Mouse (Mus musculus) cerebellum, adult 9-11 months (tissue): ENCODE results near the gene Wdr89.

Experiments used
- DNase-seq: peaks from one replicate; pipeline ENCODE4 v3.0.0; 2022

Wdr89 gene

DNA sequence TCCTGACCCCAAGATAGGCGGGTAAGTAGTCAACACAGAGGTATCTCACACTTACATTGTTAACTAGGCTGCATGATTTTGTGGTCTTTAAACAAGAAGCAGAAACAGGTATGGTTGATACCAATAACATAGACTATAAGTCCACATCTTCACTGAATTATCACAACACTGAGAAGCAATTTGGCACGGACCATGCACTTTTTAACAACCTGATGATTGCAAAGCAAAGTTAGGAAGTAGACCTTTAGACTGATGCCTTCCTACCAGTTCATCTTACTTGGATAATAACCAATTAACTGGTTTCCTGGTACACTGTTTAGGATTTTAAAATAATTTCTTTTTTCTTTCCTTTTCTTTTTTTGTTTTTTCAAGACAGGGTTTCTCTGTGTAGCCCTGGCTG is 1.1 kb downstream of the Wdr89 start:
- DNase-seq: peak; percentile 16

DNA sequence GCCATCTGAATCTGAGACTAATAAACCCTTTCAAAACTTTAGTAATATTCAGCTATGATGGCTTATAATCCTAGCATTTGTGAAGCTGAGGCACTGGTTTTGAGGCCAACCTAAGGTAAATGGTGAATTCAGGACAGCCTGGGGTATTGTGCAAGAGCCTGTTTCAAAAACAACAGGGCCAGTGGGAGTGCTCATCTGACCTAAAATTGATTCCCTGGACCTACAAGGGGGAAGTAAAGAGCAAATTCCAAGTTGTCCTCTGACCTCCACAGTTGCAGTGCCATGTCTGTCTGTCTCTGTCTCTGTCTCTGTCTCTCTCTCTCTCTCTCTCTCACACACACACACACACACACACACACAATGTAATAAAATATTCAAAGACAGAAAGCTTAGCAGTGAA is 2.4 kb downstream of the Wdr89 start:
- DNase-seq: no peak

DNA sequence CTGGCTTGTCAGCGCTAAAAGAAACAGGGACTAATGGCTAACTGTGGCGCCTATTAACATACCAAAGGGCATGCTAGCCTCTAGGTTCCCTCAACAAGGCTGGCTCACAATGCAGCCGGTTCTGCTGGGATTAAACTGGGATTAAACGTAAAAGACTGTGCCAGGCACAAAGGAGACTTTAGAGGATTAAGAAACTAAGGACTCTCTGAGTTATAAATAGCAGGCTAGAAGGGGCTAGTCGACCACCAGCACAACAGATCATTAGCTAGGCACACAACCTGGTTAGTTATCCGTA is 4.9 kb downstream of the Wdr89 start:
- no peak for DNase-seq

DNA sequence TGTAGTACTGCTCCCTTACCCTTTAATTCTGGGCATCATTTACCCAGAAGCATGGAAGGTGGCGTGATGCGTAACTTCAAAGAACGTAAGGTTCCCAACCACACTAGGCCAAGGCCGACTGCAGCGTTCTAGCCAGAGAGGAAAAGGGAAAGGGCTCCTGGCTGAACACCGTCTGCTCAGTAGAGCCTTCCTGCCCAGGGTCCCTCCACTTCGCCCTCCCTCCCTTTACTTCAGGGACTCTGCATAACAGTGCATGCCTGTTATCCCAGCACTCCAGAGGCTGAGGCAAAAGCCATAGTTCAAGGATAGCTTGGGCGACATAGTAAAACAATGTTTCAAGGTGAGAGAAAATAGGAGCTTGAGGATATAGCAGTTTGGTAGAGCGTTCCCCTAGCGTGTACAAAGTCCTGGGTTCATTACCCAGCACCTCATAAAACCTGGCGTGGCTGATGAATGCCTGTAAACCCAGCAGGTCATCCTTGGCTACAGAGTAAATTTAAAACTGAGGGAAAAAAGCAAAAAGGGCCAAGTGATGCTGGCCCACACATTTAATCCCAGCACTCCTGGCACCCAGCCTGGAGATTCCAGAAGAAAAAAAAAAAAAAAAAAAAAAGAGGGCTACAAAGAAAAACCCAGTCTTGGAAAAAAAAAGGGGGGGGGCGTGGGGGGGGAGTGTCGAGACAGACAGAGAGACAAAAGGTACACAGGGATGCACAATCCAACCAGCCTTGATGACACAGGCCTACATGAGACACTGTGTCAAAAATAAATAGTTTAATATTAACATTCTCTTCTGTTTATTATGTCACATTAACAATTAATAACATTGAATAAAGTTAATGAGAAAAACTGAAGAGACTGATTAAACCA is 5.5 kb downstream of the Wdr89 start:
- no peak for DNase-seq

DNA sequence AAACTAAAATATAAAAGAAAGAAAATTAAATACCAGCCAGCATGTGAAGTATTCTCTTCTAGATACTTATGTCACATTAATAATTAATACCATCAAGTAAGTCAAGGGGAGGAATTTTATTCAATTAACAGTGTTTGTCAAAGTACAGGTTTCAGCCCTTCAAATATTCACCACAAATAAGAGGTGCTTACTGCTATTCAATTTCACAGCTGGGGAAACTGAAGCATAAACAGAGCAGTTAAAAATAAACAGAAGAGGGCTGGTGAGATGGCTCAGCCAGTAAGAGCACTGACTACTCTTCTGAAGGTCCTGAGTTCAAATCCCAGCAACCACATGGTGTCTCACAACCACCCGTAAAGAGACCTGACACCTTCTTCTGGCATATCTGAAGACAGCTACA is 7.0 kb downstream of the Wdr89 start:
- no peak for DNase-seq

DNA sequence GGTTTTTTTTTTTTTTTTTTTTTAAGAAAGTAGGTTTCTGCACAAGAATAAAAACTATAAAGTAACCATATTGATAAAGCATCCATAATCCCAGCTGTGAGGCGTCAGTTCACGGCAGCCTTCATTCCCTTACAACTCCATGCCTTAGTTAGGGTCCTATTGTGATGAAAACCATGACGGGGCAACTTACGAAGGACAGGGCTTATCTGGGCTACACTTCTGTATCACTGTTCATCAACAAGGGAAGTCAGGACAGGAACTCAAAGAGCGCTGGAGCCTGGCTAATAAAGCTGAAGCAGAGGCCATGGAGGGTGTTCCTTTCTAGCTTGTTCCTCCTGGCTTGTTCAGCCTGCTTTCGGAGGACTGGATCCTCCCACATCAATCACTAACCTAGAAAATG is 10.9 kb downstream of the Wdr89 start:
- DNase-seq: no peak

DNA sequence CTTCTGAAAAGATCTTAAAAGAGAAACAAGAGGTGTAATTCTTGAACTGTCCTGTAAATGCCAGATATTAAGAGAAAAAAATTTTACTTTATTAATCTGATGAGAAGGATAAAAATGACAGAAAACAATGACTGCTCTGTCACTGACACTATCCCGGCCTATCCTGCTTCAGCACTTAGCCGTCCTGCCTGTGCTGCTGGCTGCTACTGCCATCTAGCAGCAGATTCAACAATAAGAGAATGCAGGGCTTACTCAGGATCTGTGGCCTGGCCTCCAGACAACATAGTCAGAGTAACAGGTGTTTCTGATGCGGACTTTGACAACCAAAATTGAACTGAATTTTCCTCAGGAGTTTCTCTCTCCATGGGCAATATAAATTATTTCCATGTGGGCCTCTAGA is 12.8 kb downstream of the Wdr89 start:
- peak; percentile 41 for DNase-seq

DNA sequence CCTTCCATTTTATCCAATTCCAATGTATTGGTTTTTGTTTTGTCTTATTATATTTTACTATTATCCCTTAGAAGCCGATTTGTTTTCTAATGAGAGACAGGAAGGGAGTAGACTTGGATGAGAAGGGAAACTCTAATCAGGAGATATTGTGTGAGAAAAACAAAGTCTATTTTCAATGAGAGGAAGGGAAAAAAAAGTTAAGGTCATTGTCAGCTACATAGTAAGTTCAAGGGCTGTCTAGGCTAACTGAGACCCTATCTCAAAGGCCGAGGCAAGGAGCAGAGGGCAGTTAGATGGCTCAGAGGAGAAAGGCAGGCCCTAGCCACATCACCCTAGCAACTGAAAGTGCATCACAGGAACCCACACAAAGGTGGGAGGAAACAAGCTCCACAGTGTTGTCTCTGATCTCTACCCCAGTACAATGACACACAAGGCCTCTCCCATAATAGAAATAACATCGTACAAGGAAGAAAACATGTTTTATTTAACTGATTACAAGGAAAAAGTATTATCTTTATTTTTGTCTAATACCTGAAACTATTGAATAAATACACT is 15.0 kb downstream of the Wdr89 start:
- DNase-seq: no peak

DNA sequence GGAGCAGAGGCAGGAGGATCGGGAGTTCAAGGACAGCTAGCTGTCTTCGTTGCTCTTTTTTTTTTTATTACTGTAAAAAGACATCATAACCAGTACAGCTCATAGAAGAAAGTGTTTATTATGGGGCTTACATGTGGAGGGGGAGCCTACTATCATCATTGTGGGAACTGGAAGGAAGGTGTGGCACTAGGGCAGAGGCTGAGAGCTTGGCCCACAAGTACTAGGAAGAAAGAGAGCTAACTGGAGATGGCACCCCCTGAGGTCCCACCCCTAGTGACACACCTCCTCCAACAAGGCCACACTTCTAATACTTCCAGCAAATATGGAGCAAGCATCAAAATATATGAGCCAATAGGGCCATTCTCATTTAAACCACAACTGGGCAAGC is 19.6 kb downstream of the Wdr89 start:
- DNase-seq: no peak

DNA sequence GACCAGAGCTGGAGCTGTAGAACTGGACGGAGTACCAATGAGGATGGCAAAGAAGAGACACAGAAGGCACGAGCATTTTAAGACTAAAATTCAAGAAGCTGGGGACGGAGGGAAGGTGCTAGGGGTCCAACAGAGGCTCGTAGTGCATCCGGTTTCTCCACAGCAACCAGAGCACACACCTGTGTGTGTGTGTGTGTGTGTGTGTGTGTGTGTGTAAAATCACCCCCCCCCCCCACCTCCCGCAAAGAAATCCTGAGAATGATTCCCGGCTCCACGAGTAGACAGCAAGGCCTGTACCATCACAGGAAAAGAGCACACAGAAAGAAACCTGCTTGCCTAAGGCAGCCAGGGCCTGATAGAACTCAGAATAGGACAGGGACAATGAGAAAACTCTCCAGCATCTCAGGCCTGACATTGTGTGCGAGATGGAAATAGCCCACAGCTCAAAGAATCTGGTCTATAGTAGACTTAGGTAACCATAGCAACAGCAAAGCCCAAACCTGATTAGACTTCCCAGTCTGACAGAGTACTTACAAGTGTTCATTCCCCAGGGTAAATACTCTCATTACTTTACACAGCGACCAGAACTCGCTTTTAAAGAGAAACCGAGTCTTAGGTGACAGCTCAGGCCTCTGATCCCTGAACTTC is 20.2 kb downstream of the Wdr89 start:
- DNase-seq: no peak

DNA sequence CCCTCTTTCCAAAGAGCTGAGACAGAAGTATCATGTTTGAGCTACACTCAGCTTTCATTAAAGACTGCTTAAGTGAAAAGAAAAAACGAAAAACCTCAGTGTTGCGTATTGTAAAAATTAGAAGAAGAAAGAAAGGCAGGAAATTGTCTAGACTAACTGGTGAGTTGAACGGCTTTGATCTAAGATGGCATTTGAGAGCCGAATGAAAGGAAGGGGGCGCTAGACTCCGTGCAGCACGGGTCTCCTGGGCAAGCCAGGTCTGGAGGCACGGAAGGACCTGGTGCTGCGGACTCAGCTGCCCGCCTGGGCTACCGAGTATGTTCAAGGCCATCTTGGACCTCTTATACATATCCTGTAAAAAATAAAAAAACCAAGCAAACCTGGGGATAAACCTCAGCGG is 21.1 kb downstream of the Wdr89 start:
- no peak for DNase-seq

DNA sequence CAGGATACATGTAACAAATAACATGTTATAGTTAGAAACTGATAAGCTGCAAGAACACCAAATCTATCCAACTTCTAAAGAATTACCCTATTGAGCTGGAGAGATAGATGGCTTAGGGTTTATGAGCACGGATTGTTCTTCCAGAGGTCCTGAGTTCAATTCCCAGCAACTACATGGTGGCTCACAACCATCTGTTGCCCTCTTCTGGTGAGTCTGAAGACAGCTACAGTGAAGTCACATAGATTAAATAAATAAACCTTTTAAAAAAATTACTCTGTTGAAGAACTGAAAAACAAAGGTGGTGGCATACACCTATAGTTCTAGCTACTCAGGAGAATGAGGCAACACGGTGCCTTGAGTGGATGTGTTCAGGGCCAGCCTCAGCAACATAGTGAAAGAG is 21.7 kb downstream of the Wdr89 start:
- no peak for DNase-seq

DNA sequence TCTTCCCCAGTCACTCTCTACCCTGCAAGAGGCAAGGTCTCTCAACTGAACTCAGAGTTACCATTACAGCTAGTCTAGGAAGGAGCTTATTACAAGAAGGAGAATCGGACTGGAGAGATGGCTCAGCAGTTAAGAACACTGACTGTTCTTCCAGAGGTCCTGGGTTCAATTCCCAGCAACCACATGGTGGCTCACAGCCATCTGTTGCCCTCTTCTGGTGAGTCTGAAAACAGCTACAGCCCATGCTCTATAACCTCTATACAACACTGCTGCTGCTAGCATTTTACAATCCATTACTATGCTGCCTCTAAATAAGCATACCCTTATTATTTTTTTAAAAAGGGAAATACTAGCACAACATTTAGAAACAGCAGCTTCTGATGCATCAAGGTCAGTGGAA is 23.6 kb downstream of the Wdr89 start:
- DNase-seq: no peak

DNA sequence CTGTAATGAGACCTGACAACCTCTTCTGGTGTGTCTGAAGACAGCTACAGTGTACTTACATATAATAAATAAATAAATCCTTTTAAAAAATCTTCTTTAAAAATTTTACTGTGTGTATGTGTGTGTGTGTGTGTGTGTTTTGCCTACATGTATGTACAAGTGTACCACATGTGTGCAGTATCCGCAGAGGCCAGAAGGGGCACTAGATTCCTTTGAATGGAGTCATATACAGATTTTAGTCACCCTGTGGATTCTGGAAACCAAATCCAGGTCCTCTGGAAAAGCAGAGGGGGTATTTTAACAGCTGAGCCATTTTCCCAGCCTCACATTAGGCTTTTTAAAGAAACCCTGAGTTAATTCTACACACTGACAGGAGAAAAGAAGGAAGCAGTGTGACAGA is 27.6 kb downstream of the Wdr89 start:
- DNase-seq: no peak

DNA sequence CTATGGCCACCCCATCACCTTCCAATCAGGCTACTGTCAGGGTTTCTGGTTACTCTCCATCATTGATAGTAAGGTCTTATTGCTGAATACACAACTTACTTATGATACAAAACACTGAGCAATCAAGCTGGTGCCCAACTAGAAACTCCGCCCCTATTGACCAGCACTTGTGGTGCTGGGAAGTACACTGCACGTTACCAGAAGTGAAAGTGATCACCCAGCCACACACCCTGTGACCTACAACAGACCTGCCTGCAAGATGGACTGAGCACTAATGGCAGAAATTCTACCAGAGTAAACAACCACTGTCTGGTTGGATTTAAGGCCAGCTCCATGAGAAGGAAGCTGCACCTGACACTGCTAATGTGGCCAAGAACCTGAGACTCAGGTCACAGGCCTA is 31.0 kb downstream of the Wdr89 start:
- no peak for DNase-seq

DNA sequence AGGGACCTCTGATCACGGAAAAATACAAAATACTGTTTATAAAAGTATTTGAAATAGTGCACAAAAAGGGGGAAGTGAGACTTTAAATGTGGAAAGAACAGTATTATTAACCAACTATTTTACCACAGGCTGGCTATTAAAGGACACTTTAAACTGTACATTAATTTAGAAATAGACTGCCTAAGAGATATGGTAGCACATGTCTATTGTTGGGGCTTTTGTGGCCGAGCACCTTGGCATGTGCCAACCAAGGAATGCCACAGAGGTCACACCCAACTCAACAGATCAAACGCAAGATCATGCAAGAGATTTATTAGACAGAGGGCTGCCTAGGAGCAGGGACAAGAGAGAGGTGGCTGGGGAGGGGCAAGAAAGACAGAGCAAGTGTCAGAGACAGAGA is 32.2 kb downstream of the Wdr89 start:
- no peak for DNase-seq

DNA sequence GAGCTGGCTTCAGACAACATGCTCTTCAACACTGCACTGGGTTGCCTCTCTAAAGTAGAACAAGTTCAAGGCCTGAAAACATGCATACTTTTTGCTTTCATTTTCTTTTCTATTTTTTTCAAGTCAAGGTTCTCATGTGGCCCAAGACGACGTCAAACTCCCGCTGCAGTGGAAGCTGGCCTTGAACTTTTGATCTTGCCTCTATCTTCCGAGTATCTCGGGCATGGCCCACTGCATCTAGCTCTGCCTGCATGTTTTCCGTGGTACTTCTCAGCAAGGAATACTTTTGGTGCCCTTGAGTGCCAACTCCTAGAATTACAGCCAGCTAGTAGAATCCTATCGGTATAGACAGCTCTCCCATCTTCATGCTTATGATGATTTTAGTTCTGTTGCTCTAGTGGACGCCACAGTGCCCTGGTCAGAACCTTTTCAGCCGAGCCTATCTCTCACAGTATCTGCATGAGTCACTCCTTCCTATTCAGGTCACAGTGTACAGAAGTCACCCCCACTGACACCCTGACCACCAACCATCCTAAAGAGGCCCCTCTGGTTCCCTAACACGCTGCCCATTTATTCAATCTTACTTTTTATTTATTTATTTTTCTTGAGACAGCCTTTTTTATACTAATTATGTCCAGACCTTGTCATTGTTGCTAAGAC is 33.4 kb downstream of the Wdr89 start:
- DNase-seq: no peak

DNA sequence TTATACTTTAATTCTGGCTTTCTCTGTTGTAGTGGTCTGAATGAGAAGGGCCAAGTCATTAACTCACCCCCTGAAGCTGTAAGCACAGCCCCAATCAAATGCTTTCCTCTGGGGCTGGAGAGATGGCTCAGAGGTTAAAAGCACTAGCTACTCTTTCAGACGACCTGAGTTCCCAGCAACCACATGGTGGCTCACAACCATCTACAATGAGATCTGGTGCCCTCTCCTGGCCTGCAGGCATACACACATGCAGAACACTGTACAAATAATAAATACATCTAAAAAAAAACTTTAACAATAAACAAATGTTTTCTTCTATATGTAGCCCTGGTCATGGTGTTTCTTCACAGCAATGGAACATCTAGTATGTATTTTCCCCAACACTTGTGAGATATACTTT is 39.7 kb downstream of the Wdr89 start:
- no peak for DNase-seq

DNA sequence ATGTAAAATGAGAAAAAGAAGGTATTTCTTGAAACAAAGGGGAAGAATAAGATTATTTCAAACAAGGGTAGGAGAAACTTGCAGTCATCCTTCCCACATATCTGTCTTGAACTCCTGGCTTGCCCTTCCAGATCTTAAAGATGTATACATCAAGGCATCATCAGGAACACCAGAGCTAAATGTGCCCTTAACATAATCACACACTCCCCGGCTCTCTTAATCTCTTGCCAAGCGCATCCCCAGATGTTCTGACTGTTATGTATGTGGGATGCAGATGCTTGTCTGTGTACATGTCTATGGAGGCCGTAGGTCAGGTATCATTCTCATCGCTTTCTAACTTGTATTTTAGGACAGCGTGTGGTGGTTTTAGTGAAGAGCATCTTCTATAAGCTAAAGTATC is 46.0 kb downstream of the Wdr89 start:
- DNase-seq: no peak

DNA sequence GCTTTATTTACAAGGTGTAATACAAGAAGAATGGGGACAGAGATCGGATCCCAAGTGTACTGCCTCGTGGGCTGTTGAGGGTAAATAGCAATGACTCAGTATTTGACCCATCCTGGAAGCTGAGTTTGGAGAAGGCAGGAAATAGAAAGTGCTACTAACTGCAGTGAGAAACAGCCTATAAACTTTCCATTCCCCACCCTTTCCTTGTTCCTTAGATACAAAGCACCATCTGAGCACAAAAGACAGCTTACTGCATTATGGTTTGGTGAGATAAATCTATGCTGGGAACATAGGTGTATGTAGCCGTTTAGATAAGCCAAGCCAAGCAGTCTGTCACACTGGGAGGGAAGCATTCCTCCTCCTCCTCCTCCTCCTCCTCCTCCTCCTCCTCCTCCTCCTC is 46.5 kb downstream of the Wdr89 start:
- no peak for DNase-seq

DNA sequence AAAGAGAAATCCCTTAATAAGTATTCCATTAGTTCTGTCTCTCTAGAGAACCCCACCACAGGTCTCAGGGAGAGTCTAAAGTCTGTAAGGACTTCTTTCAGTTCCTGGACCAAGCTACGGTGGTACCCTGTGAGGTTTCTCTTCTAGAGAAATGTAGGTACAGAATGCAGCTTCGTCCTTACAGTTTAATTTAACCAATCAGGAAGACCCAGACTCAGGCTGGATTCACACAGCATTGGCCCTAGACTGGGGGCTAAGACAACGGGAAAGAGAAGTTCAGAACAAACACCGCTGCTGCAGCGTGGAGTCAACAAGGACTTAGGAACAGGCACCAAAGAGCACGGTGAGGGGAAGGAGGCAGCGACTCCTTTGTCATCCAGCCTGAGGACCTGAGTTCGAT is 52.5 kb downstream of the Wdr89 start:
- DNase-seq: no peak

DNA sequence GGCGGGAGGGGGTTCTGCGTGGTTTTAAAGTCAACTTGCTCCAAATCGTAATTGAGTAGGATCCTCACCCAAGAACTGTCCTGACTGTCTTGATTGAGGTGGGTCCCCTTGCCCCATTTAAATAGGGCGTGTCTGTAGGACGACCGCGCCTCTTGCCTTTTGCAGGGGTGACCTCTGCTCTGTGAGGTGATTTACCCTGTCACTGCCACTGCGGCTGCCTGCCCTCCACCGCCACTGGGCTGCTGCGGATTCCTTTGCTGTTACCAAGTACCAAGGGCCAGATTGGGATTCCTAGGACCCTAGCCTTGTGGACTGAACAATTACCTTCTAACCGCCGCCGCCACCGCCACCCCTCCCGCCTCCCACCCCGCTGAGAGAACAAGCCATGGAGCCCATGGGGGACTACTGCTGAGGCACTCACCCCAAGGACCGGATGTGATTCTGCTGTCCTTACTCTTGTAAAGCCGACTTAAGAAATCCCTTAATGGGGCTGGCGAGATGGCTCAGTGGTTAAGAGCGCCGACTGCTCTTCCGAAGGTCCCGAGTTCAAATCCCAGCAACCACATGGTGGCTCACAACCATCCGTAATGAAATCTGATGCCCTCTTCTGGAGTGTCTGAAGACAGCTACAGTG is 53.1 kb downstream of the Wdr89 start:
- DNase-seq: no peak

DNA sequence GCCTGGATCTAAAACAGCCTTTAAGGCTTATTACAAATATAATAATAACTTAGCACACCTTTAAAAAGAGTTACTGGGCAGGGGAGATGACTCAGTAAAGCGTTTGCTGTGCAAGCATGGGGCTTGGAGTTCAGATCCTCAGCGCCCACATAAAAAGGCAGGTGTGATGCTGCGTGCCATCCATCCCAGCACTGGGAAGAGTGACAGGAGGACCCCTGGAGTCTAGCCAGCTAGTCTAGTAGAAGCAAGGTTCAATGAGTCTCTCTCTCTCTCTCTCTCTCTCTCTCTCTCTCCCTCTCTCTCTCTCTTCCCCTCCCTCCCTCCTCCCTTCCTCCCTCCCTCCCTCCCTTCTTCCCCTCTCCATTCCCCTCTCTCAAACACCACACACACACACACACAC is 53.8 kb downstream of the Wdr89 start:
- no peak for DNase-seq

DNA sequence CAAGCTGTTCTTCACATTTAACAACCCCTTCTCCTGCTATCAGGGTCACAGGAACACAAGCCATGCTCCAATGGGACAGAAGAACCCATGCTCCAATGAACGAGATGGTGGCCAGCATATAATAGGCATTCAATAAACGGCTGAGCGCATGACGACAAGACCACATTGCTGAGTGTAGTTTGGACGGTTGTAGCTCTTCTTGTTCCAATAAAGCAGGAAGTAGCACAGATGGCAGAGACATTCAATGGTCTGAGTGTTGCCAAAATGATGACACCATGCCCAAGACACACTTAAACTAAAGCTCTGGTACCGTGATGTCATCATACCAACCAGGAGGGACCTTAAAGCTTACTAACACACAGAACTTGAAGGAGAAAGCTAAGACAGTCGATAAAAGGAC is 56.6 kb downstream of the Wdr89 start:
- peak; percentile 58 for DNase-seq
